In genomic region chr7:142506501-142506900, GRCm38 (mm10) we compare ENCODE assay signal across 12 mouse cellular contexts. TPM values are rescaled to one million over a fixed set of nuclear protein-coding genes. Genes with fewer than 3 reads are reported as not detected.
A peak's percentile ranks its signal among the peaks of the same experiment; 100 is the strongest.
DNase-seq lines count a peak whose midpoint lies in the region; ATAC-seq and TF ChIP-seq lines count a peak whose summit lies in the region.
"Had no signal": no experiment of that assay in that cellular context is flagged by ENCODE, and none has a peak within 500 bp of the region (broad histone marks: within the 10 kb centered on the region; RNA-seq: fewer than 3 reads in every experiment).

No protein-coding gene starts in this region.

- peak; percentile 25 for DNase-seq in lung, postnatal 0 days (ENCODE audit: low spot score)
- DNase-seq in lung, adult 18-20 months: no peak
- no peak for DNase-seq in left cerebral cortex, postnatal 10 days (ENCODE audit: extremely low spot score in 1 of 2, low spot score in 2 of 2)
- no peak for DNase-seq in adrenal gland, postnatal 36 days
- no peak for DNase-seq in B cell, adult 2 months
- DNase-seq: layer of hippocampus, adult 9-11 months; right cerebral cortex, postnatal 14 days; thymus, postnatal 4 days had no signal

- no peaks in the 10 kb centered on the region for H3K4me1 ChIP-seq in lung, postnatal 0 days (ENCODE audit: insufficient read depth, low read depth, low read length)
- H3K4me1 ChIP-seq in forebrain, embryonic 16.5 days (replicated peaks; ENCODE audit: control insufficient read depth, insufficient read depth, low read length): peaks cover 17% of the 10 kb centered on the region
- H3K4me1 ChIP-seq: megakaryocyte, embryonic 14.5 days had no signal

- peak; percentile 25; the same call in 1 of the 2 replicates for ATAC-seq in lung, postnatal 0 days
- peak; percentile 49; the same call in 1 of the 2 replicates for ATAC-seq in forebrain, embryonic 16.5 days
- 0 out of 2 replicates have a peak, but pooled peaks have one; percentile 26 for ATAC-seq in megakaryocyte progenitor cell, adult 5-6 weeks (replicated peaks; ENCODE audit: poor library complexity)

- no peak overlapping the region for H3K4me2 ChIP-seq in lung, postnatal 0 days (replicated peaks; ENCODE audit: low read depth, low read length)
- H3K4me2 ChIP-seq in forebrain, embryonic 16.5 days (ENCODE audit: low read length): no peak overlapping the region
- H3K4me2 ChIP-seq: heart, embryonic 15.5 days had no signal

- no peaks in the 10 kb centered on the region for H3K9me3 ChIP-seq in lung, postnatal 0 days (ENCODE audit: low read length)
- H3K9me3 ChIP-seq in forebrain, embryonic 16.5 days (ENCODE audit: control insufficient read depth, low read length): no peaks in the 10 kb centered on the region
- H3K9me3 ChIP-seq: heart, embryonic 15.5 days; megakaryocyte, embryonic 14.5 days had no signal

- WGBS in lung, postnatal 0 days: 36% methylated on average over 4 of the region's 4 CpGs
- 21% methylated on average over 4 of the region's 4 CpGs for WGBS in forebrain, embryonic 16.5 days

- no peak overlapping the region for H3K27ac ChIP-seq in lung, postnatal 0 days (ENCODE audit: low read length)
- H3K27ac ChIP-seq in forebrain, embryonic 16.5 days (ENCODE audit: low read length): no peak overlapping the region
- H3K27ac ChIP-seq: heart, embryonic 15.5 days had no signal

- no peak for TF ChIP-seq EP300 in lung, postnatal 0 days (IDR thresholded peaks at IDR 0.05)

- H3K36me3 ChIP-seq in lung, postnatal 0 days (ENCODE audit: insufficient read depth, low read length): no peaks in the 10 kb centered on the region
- no peaks in the 10 kb centered on the region for H3K36me3 ChIP-seq in forebrain, embryonic 16.5 days (ENCODE audit: control insufficient read depth, insufficient read depth)
- H3K36me3 ChIP-seq: heart, embryonic 15.5 days had no signal

- TF ChIP-seq CTCF in lung, postnatal 0 days (IDR thresholded peaks at IDR 0.05): no peak

- H3K27me3 ChIP-seq in lung, postnatal 0 days (replicated peaks; ENCODE audit: insufficient read depth, low read length): no peaks in the 10 kb centered on the region
- H3K27me3 ChIP-seq in forebrain, embryonic 16.5 days (replicated peaks; ENCODE audit: control insufficient read depth, insufficient read depth, low read length): no peaks in the 10 kb centered on the region
- H3K27me3 ChIP-seq: heart, embryonic 15.5 days had no signal

- H3K9ac ChIP-seq in lung, postnatal 0 days (replicated peaks; ENCODE audit: low read depth): no peak overlapping the region
- no peak overlapping the region for H3K9ac ChIP-seq in forebrain, embryonic 16.5 days (replicated peaks; ENCODE audit: low read depth, low read length)
- H3K9ac ChIP-seq: heart, embryonic 15.5 days had no signal

- H3K4me3 ChIP-seq in lung, postnatal 0 days (ENCODE audit: low read depth, low read length): no peak overlapping the region
- H3K4me3 ChIP-seq in forebrain, embryonic 16.5 days (replicated peaks; ENCODE audit: low read length): no peak overlapping the region
- H3K4me3 ChIP-seq: heart, embryonic 15.5 days; megakaryocyte, embryonic 14.5 days had no signal

- intact Hi-C loops in left cerebral cortex, postnatal 10 days (cut with DNase I): no loop called here

RNA-seq across cellular contexts. Expression of gene Tnnt3, which starts 7.9 kb away (rescaled TPM):
- 1.5 and 2.2 TPM in 2 replicates for polyA plus RNA-seq in lung, postnatal 0 days (2015; fragmentation: Nextera tagmentation; extraction: Ambion mirVana)
- 0.73 and 1.2 TPM in 2 replicates for polyA plus RNA-seq in forebrain, embryonic 16.5 days (2015; fragmentation: Nextera tagmentation; extraction: Ambion mirVana)
- 0.20 TPM in 1 of 2 replicates, not detected in the other for total RNA-seq in megakaryocyte progenitor cell, adult 5-6 weeks (2015)
- total RNA-seq in megakaryocyte progenitor cell, adult 5-6 weeks (2017): not detected in 2 replicates
- total RNA-seq in left cerebral cortex, postnatal 10 days (2021): not detected
- 1 to 10 TPM in 1 of 2 experiments, under 1 TPM in 1; 0.40 to 1.2 TPM for total RNA-seq in adrenal gland, postnatal 36 days (2021)

RNA-seq across cellular contexts. Expression of gene Mrpl23, which starts 26.0 kb away (rescaled TPM):
- 15.2 and 15.7 TPM in 2 replicates for polyA plus RNA-seq in lung, postnatal 0 days (2015; fragmentation: Nextera tagmentation; extraction: Ambion mirVana)
- polyA plus RNA-seq in forebrain, embryonic 16.5 days (2015; fragmentation: Nextera tagmentation; extraction: Ambion mirVana): 16.0 and 23.0 TPM in 2 replicates
- 10.4 and 11.8 TPM in 2 replicates for total RNA-seq in megakaryocyte progenitor cell, adult 5-6 weeks (2015)
- total RNA-seq in megakaryocyte progenitor cell, adult 5-6 weeks (2017): 45.9 and 63.4 TPM in 2 replicates
- total RNA-seq in left cerebral cortex, postnatal 10 days (2021): 1 to 10 TPM; 4.8 to 7.2 TPM
- 1 to 10 TPM; 6.2 to 8.1 TPM for total RNA-seq in adrenal gland, postnatal 36 days (2021)

RNA-seq across cellular contexts. Expression of gene Lsp1, which starts 45.9 kb away (rescaled TPM):
- polyA plus RNA-seq in lung, postnatal 0 days (2015; fragmentation: Nextera tagmentation; extraction: Ambion mirVana): 90.8 and 92.3 TPM in 2 replicates
- 3.5 and 5.5 TPM in 2 replicates for polyA plus RNA-seq in forebrain, embryonic 16.5 days (2015; fragmentation: Nextera tagmentation; extraction: Ambion mirVana)
- 45.9 and 75.5 TPM in 2 replicates for total RNA-seq in megakaryocyte progenitor cell, adult 5-6 weeks (2015)
- 65.5 and 67.5 TPM in 2 replicates for total RNA-seq in megakaryocyte progenitor cell, adult 5-6 weeks (2017)
- 1 to 10 TPM; 5.2 to 8.1 TPM for total RNA-seq in left cerebral cortex, postnatal 10 days (2021)
- 10 to 100 TPM; 16.8 to 23.1 TPM for total RNA-seq in adrenal gland, postnatal 36 days (2021)
